Mouse (Mus musculus) mouse embryonic stem cell (cell line): ENCODE data around the gene Clca2.
"Not testable (repeated sequence)": the region's sequence is repeated elsewhere in the genome, so short reads cannot be mapped to it uniquely, and the experiment has no call there.

ENCODE experiments used
- in situ Hi-C, 2 experiments: fragments of 300-500 bp; cut with MboI; formaldehyde crosslinking; loops; 1 replicate in 1 of 2; 3 replicates in 1 of 2; pipeline ENCODE4 v1.14.3; 2019 to 2020; ENCODE audit warnings: low sequenced_read_pairs in 2 of 2, low pct_unique_long_range_greater_than_20kb in 1 of 2, mixed read lengths in 1 of 2; ENCODE audit not compliant: unreplicated experiment in 1 of 2

Gene Clca2

DNA sequence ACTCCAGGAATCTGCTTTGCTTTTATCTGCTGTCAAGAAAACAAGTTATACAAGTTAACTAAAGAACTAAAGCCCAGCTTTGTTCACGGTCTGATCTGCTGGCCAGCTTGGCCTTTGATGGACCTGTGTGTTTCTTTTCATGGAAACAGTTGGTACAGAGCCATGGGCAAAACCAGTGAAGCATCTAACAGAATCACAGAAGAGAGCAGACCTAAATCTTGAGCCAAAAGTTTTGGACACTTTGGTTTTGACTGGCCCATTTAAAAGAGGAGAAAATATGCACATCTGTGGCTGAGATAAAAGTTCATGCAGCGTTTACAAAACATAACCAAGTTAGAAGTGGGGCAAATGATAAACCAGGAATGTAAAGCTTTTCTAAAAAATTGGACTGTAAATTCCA lies 4.1 kb upstream of the Clca2 start:
- in situ Hi-C loops = loop anchor here in 1 of 2 experiments (25.0 kb wide), 1 partner anchor 491 kb away; no protein-coding TSS in a partner anchor

- in situ Hi-C loops = loop anchor here in 1 of 2 experiments (25.0 kb wide), 1 partner anchor 490 kb away; no protein-coding TSS in a partner anchor
These were observed 2.8 kb upstream of the Clca2 start for GRCm38 (mm10) chr3:145101891-145102555.

- in situ Hi-C loops = no loop called here
These were observed 11.2 kb downstream of the Clca2 start for GRCm38 (mm10) chr3:145087857-145088598.

- in situ Hi-C loops = no loop called here
These were observed 13.1 kb downstream of the Clca2 start for GRCm38 (mm10) chr3:145086180-145086579.

DNA sequence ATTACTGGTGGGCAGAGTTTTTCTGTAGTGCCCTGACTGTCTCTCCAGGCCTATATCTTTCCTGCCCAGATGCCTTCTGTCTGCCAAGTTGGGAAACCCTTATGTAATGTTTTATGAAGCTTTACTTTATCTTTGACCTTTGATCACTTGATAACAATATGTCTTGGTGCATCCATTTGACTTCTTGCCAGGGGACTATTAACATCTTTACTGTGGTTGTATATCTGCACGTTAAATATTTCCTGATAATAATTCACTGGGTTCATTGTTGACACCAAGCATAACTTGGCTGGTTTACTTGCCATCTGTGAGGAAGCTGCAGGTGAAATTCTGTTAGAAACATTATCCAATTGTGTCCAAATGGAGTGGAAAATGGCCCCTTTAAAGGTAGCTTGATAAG lies 16.2 kb downstream of the Clca2 start:
- in situ Hi-C loops = no loop called here

DNA sequence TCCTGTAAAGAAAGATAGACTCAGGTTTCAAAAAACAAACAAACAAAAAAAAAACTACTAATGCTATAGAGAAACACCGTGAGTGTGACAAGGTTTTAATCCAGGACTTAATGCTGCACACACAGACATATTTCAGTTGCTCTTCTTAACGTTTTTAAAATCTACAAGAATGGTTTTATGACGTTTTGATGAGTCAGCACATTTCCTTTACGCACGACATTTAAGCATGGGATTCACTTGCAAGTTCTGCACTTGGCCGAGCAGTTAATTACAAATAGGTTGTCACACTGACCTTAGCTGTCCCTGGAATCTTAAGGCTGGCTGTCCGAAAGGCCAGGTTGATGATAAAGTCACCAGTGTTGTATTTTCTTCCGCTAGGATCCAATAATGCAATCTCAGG lies 18.3 kb downstream of the Clca2 start:
- in situ Hi-C loops = no loop called here

DNA sequence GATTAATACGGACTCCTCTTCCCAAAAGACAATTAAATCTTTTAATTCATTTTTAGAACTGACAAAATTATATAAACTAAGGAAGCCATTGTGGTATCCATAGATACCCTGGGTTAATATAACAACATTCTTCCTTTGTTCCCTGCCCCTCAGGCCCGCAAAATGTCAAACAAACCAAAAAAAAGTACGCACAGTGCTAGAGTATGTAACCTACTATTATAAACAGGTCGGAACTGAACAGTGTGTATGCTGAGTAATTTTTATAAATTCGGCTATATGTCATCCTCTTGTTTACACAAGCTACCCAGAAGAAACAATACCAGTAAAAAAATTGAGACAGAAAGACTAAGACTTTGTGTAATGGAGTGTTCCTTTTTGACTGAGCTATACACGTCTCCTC lies 20.8 kb downstream of the Clca2 start:
- in situ Hi-C loops = no loop called here

- in situ Hi-C loops = no loop called here
These were observed 26.9 kb downstream of the Clca2 start for GRCm38 (mm10) chr3:145072339-145072738.

DNA sequence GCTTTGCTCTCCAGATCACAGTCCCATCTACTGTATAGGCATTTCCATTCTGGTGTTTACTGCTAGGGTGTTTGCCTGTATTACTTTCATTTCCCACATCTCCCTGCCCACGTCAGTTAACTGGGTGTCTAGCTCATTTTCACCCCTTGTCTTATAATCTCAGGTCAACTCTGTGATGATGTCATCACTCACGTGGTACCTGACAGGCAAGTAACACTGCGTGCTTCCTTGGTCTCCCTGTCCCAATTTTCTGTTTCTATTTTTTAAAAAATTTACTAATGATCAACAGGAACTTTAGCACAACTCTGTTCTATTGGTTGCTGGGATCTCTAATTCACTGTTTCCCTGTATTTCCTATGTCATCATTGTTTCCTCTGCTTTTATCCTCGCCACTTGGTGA lies 30.3 kb downstream of the Clca2 start:
- in situ Hi-C loops = no loop called here

GRCm38 (mm10) chr3:145055138-145055537 lies 44.1 kb downstream of the Clca2 start:
- in situ Hi-C loops = not testable (repeated sequence)

- in situ Hi-C loops = no loop called here
These were observed 49.4 kb downstream of the Clca2 start for GRCm38 (mm10) chr3:145049820-145050219.

DNA sequence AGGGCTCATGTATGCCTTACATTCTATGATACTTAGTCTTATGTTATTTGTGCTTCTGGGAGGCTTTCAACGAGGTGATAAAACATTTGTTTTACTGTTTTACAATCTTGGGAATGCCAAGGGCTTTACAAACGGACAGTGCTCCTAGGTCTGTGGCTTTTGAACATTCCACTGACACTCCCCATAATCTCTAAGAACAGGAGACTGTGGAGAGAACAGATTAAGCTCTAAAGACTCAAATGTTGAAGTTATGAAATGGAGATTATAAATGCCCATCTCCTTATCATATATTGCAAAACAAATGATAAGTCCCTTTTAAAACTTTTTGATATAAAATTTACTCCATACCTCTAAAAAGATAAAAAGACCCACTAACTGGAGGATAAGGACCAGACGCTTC lies 60.4 kb downstream of the Clca2 start:
- in situ Hi-C loops = no loop called here

GRCm38 (mm10) chr3:145032676-145033075 lies 66.6 kb downstream of the Clca2 start, which contains the start of gene Clca1:
Gene Clca1 (minus strand): TSS chr3:145032776.
- in situ Hi-C loops = no loop called here

- in situ Hi-C loops = loop anchor here in 1 of 2 experiments (10.0 kb wide), 1 partner anchor 203 kb away; no protein-coding TSS in a partner anchor
These were observed 71.2 kb downstream of the Clca2 start for GRCm38 (mm10) chr3:145028036-145028435.

DNA sequence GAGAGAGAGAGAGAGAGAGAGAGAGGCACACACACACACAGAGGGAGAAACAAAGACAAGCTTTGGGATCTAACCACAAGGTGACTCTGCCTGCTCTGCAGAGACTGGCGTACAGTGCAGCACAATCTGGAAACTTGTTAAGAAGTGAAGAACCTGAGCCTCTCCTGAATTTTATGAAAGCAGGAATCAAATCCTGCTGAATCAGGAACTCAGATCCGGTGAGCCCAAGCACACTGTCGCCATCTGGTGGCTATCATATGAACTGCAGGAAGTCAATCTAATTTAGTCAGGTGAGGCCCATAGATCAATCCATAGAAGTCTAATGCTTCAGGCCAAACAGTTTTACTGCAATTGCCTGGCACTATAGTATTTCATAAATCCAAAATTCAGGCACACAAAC lies 72.5 kb downstream of the Clca2 start:
- in situ Hi-C loops = loop anchor here in 1 of 2 experiments (10.0 kb wide), 1 partner anchor 202 kb away; no protein-coding TSS in a partner anchor
